In the genomic region with DNA sequence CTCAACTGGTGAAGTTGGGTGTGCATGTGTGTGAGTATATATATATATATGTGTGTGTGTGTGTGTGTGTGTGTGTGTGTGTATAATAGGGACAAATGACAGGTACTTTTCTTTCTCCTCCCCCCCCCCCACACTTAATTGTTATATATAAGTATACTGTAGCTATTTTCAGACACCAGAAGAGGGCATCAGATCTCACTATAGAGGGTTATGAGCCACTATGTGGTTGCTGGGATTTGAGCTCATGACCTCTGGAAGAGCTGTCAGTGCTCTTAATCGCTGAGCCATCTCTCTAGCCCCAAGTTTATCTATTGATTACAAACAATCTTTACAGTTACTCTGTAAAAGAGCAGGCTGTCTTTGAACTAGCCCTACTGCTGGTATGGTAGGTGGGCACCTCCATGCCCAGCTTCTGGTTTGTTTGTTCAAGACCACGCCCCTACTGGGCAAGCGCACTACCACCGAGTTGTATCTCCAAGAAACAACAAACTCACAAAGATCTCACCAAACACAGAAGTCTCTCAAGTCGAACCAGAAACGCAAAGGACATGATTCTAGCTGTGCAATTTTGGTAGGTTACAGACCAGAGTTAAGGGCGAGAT, we compare ENCODE assay signal across 8 mouse cellular contexts. TPM values are rescaled to one million over a fixed set of nuclear protein-coding genes. Genes with fewer than 3 reads are reported as not detected.
DNase-seq lines count a peak whose midpoint lies in the region; ATAC-seq and TF ChIP-seq lines count a peak whose summit lies in the region.

No protein-coding gene starts in this region.

- no peak overlapping the region for H3K9ac ChIP-seq in heart, adult 2 months (ENCODE audit: low read depth, low read length)
- H3K9ac ChIP-seq in ES-Bruce4 (ENCODE audit: low read depth, poor library complexity, severe bottlenecking) = no peak overlapping the region
- 0 out of 2 replicates have a peak overlapping the region, but pooled peaks have one; percentile 18 for H3K9ac ChIP-seq in forebrain, embryonic 16.5 days (replicated peaks; ENCODE audit: low read depth, low read length)

- peak overlapping the region; percentile 80 for H3K4me2 ChIP-seq in forebrain, embryonic 16.5 days (ENCODE audit: low read length)

- WGBS in heart, adult 2 months = 3% methylated on average over 7 of the region's 7 CpGs
- WGBS in forebrain, embryonic 16.5 days = 5% methylated on average over 7 of the region's 7 CpGs

- peak overlapping the region; percentile 81 for H3K27ac ChIP-seq in heart, adult 2 months
- no peak overlapping the region for H3K27ac ChIP-seq in ES-Bruce4 (ENCODE audit: insufficient read depth, low read length)
- no peak overlapping the region; the same call in 1 of the 2 replicates for H3K27ac ChIP-seq in forebrain, embryonic 16.5 days (ENCODE audit: low read length)

- no peak for DNase-seq in heart, adult 2 months
- no peak for DNase-seq in heart, postnatal 4 days
- DNase-seq in ovary, postnatal 36 days (ENCODE audit: low spot score) = no peak
- DNase-seq in right cerebral cortex, postnatal 25 days = no peak
- no peak for DNase-seq in spleen, postnatal 14 days (ENCODE audit: low spot score in 2 of 2)

- no peak for TF ChIP-seq EP300 in heart, adult 2 months (IDR thresholded peaks at IDR 0.05; ENCODE audit: insufficient read depth, low read depth, low read length)
- no peak for TF ChIP-seq EP300 in ES-Bruce4 (IDR thresholded peaks at IDR 0.05; ENCODE audit: insufficient read depth, low read depth, low read length)

- peaks cover 5% of the 10 kb centered on the region for H3K4me1 ChIP-seq in heart, adult 2 months (ENCODE audit: control insufficient read depth, insufficient read depth, low read length)
- no peaks in the 10 kb centered on the region for H3K4me1 ChIP-seq in ES-Bruce4 (ENCODE audit: control insufficient read depth, insufficient read depth, low read length)
- H3K4me1 ChIP-seq in forebrain, embryonic 16.5 days (replicated peaks; ENCODE audit: control insufficient read depth, insufficient read depth, low read length) = peaks cover 18% of the 10 kb centered on the region

- H3K79me2 ChIP-seq in heart, adult 2 months (replicated peaks; ENCODE audit: control insufficient read depth, insufficient read depth, low read length) = peaks cover 1% of the 10 kb centered on the region; the same call in 1 of the 2 replicates

- TF ChIP-seq POLR2A in heart, adult 2 months (IDR thresholded peaks at IDR 0.05; ENCODE audit: insufficient read depth, low read depth, low read length) = no peak
- no peak for TF ChIP-seq POLR2A in ES-Bruce4 (IDR thresholded peaks at IDR 0.05; ENCODE audit: insufficient read depth, low read length)

- peaks cover 8% of the 10 kb centered on the region for H3K36me3 ChIP-seq in heart, adult 2 months (ENCODE audit: control insufficient read depth, insufficient read depth, low read length)
- H3K36me3 ChIP-seq in ES-Bruce4 (ENCODE audit: control insufficient read depth, insufficient read depth, low read length, poor library complexity, severe bottlenecking) = peaks cover 2% of the 10 kb centered on the region; the same call in 1 of the 2 replicates
- 0 out of 2 replicates have a peak, but pooled peaks cover 3% of the 10 kb centered on the region for H3K36me3 ChIP-seq in forebrain, embryonic 16.5 days (ENCODE audit: control insufficient read depth, insufficient read depth)

- H3K27me3 ChIP-seq in heart, adult 2 months (ENCODE audit: control insufficient read depth, insufficient read depth, low read length) = no peaks in the 10 kb centered on the region
- no peaks in the 10 kb centered on the region for H3K27me3 ChIP-seq in ES-Bruce4 (ENCODE audit: control insufficient read depth, insufficient read depth, low read length, poor library complexity, severe bottlenecking)
- H3K27me3 ChIP-seq in forebrain, embryonic 16.5 days (replicated peaks; ENCODE audit: control insufficient read depth, insufficient read depth, low read length) = no peaks in the 10 kb centered on the region; the same call in 1 of the 2 replicates

- TF ChIP-seq CTCF in heart, adult 2 months (IDR thresholded peaks at IDR 0.05) = no peak
- TF ChIP-seq CTCF in ES-Bruce4 (IDR thresholded peaks at IDR 0.05; ENCODE audit: low read depth, low read length) = no peak

- H3K9me3 ChIP-seq in ES-Bruce4 (replicated peaks; ENCODE audit: control insufficient read depth, insufficient read depth, low read length, poor library complexity, severe bottlenecking) = no peaks in the 10 kb centered on the region
- H3K9me3 ChIP-seq in forebrain, embryonic 16.5 days (ENCODE audit: control insufficient read depth, low read length) = no peaks in the 10 kb centered on the region

- peak; percentile 61 for ATAC-seq in forebrain, embryonic 16.5 days
- peak; percentile 47 for ATAC-seq in megakaryocyte, adult 5-6 weeks (ENCODE audit: poor library complexity, severe bottlenecking)

- intact Hi-C loops in heart, adult 2 months (cut with DNase I) = no loop called here

- peak overlapping the region; percentile 96 for H3K4me3 ChIP-seq in heart, adult 2 months
- H3K4me3 ChIP-seq in ES-Bruce4 (ENCODE audit: low read depth, low read length) = peak overlapping the region; percentile 70
- peak overlapping the region; percentile 66 for H3K4me3 ChIP-seq in forebrain, embryonic 16.5 days (replicated peaks; ENCODE audit: low read length)

RNA-seq across cellular contexts. Expression of gene Wdr4, which starts 0.3 kb away (rescaled TPM):
- 1 to 10 TPM; 5.2 to 5.6 TPM for total RNA-seq in heart, adult 2 months (2021)
- 9.8 and 9.9 TPM in 2 replicates for polyA plus RNA-seq in heart, adult 2 months (2012; rRNA removed)
- 10 to 100 TPM; 15.9 to 16.4 TPM for total RNA-seq in heart, postnatal 4 days (2021)
- 24.0 and 25.0 TPM in 2 replicates for polyA plus RNA-seq in ES-Bruce4 (2011; ENCODE audit: insufficient read depth, insufficient read length, low read depth, missing spikeins)
- polyA plus RNA-seq in forebrain, embryonic 16.5 days (2015; fragmentation: Nextera tagmentation; extraction: Ambion mirVana) = 39.4 and 43.8 TPM in 2 replicates
- total RNA-seq in megakaryocyte, adult 5-6 weeks (2015) = 2.8 and 3.4 TPM in 2 replicates
- total RNA-seq in megakaryocyte, adult 5-6 weeks (2017) = 3.7 and 7.3 TPM in 2 replicates

RNA-seq across cellular contexts. Expression of gene Ndufv3, which starts 0.5 kb away (rescaled TPM):
- total RNA-seq in heart, adult 2 months (2021) = 1,000 to 10,000 TPM; 1,326 to 1,509 TPM
- polyA plus RNA-seq in heart, adult 2 months (2012; rRNA removed) = 764 and 972 TPM in 2 replicates
- 100 to 1,000 TPM; 873 to 920 TPM for total RNA-seq in heart, postnatal 4 days (2021)
- 116 and 122 TPM in 2 replicates for polyA plus RNA-seq in ES-Bruce4 (2011; ENCODE audit: insufficient read depth, insufficient read length, low read depth, missing spikeins)
- 294 and 316 TPM in 2 replicates for polyA plus RNA-seq in forebrain, embryonic 16.5 days (2015; fragmentation: Nextera tagmentation; extraction: Ambion mirVana)
- total RNA-seq in megakaryocyte, adult 5-6 weeks (2015) = 92.8 and 95.7 TPM in 2 replicates
- 215 and 217 TPM in 2 replicates for total RNA-seq in megakaryocyte, adult 5-6 weeks (2017)

RNA-seq across cellular contexts. Expression of gene Pknox1, which starts 45.1 kb away (rescaled TPM):
- total RNA-seq in heart, adult 2 months (2021) = 10 to 100 TPM in 1 of 2 experiments, 1 to 10 TPM in 1; 9.3 to 13.1 TPM
- 6.8 and 16.4 TPM in 2 replicates for polyA plus RNA-seq in heart, adult 2 months (2012; rRNA removed)
- total RNA-seq in heart, postnatal 4 days (2021) = 10 to 100 TPM; 17.0 to 17.9 TPM
- 42.7 and 52.9 TPM in 2 replicates for polyA plus RNA-seq in ES-Bruce4 (2011; ENCODE audit: insufficient read depth, insufficient read length, low read depth, missing spikeins)
- 32.2 and 36.0 TPM in 2 replicates for polyA plus RNA-seq in forebrain, embryonic 16.5 days (2015; fragmentation: Nextera tagmentation; extraction: Ambion mirVana)
- 19.5 and 20.8 TPM in 2 replicates for total RNA-seq in megakaryocyte, adult 5-6 weeks (2015)
- total RNA-seq in megakaryocyte, adult 5-6 weeks (2017) = 24.7 and 33.1 TPM in 2 replicates

Comparison
In these comparisons a context has a peak if more than half of its experiments do, and no peak if none do; other contexts are left out.
1. RNA of gene Ndufv3, which starts 0.5 kb away (total RNA-seq): 1,326 to 1,509 TPM in heart, adult 2 months and 873 to 920 TPM in heart, postnatal 4 days; 92.8 to 217 TPM in megakaryocyte, adult 5-6 weeks; every median in the first group is over 4 times any median in the second.
2. Peak in every context shown above with its lines, with median percentiles within 50 percentile points of each other: H3K4me3 ChIP-seq.